Mouse (Mus musculus) small intestine, adult 2 months (tissue): ENCODE measurements around the gene Miox.

Experiments
- CTCF ChIP-seq: fragments of 200-500 bp; IDR thresholded peaks from 2 replicates; pipeline ENCODE4 v1.5.1; 2012; ENCODE audit warnings: low read depth, mild to moderate bottlenecking, control low read depth, inconsistent platforms, low read length, moderate library complexity, mixed read lengths; ENCODE audit not compliant: insufficient replicate concordance, insufficient read length; ENCODE audit errors: extremely low read depth
- POLR2A ChIP-seq: fragments of 200-500 bp; IDR thresholded peaks from 2 replicates; pipeline ENCODE4 v1.6.1; 2012; ENCODE audit warnings: low read depth, mild to moderate bottlenecking, control low read depth, inconsistent platforms, low read length, moderate library complexity

- TF ChIP-seq POLR2A (no peak), CTCF (no peak)
Observed at GRCm38 (mm10) chr15:89374801-89375534, 40.8 kb downstream of the Miox start.
